ENCODE assay signal across 9 mouse cellular contexts in genomic region chr5:151644845-151645244, GRCm38 (mm10). TPM values are rescaled to one million over a fixed set of nuclear protein-coding genes. Genes with fewer than 3 reads are reported as not detected.
DNase-seq lines count a peak whose midpoint lies in the region; ATAC-seq and TF ChIP-seq lines count a peak whose summit lies in the region.
"Had no signal": no experiment of that assay in that cellular context is flagged by ENCODE, and none has a peak within 500 bp of the region (broad histone marks: within the 10 kb centered on the region; RNA-seq: fewer than 3 reads in every experiment).

No protein-coding gene starts in this region.

- no peak overlapping the region for H3K4me3 ChIP-seq in lung, postnatal 0 days (ENCODE audit: low read depth, low read length)
- H3K4me3 ChIP-seq in forebrain, embryonic 16.5 days (replicated peaks; ENCODE audit: low read length): no peak overlapping the region

- TF ChIP-seq CTCF in lung, postnatal 0 days (IDR thresholded peaks at IDR 0.05): peak; percentile 65

- no peak overlapping the region for H3K4me2 ChIP-seq in lung, postnatal 0 days (replicated peaks; ENCODE audit: low read depth, low read length)
- H3K4me2 ChIP-seq in forebrain, embryonic 16.5 days (ENCODE audit: low read length): no peak overlapping the region

- peaks cover 16% of the 10 kb centered on the region for H3K36me3 ChIP-seq in lung, postnatal 0 days (ENCODE audit: insufficient read depth, low read length)
- H3K36me3 ChIP-seq in forebrain, embryonic 16.5 days (ENCODE audit: control insufficient read depth, insufficient read depth): peaks cover 66% of the 10 kb centered on the region

- no peaks in the 10 kb centered on the region for H3K27me3 ChIP-seq in lung, postnatal 0 days (replicated peaks; ENCODE audit: insufficient read depth, low read length)
- no peaks in the 10 kb centered on the region for H3K27me3 ChIP-seq in forebrain, embryonic 16.5 days (replicated peaks; ENCODE audit: control insufficient read depth, insufficient read depth, low read length)

- no peak for TF ChIP-seq EP300 in lung, postnatal 0 days (IDR thresholded peaks at IDR 0.05)

- H3K4me1 ChIP-seq in lung, postnatal 0 days (ENCODE audit: insufficient read depth, low read depth, low read length): no peaks in the 10 kb centered on the region
- H3K4me1 ChIP-seq in forebrain, embryonic 16.5 days (replicated peaks; ENCODE audit: control insufficient read depth, insufficient read depth, low read length): 0 out of 2 replicates have a peak, but pooled peaks cover 4% of the 10 kb centered on the region

- no peaks in the 10 kb centered on the region for H3K9me3 ChIP-seq in lung, postnatal 0 days (ENCODE audit: low read length)
- no peaks in the 10 kb centered on the region for H3K9me3 ChIP-seq in forebrain, embryonic 16.5 days (ENCODE audit: control insufficient read depth, low read length)

- H3K9ac ChIP-seq in lung, postnatal 0 days (replicated peaks; ENCODE audit: low read depth): no peak overlapping the region
- no peak overlapping the region for H3K9ac ChIP-seq in forebrain, embryonic 16.5 days (replicated peaks; ENCODE audit: low read depth, low read length)

- 96% methylated on average over 7 of the region's 7 CpGs for WGBS in lung, postnatal 0 days
- WGBS in forebrain, embryonic 16.5 days: 94% methylated on average over 7 of the region's 7 CpGs

- DNase-seq in adrenal gland, postnatal 10 days: peak; percentile 17
- DNase-seq in adrenal gland, adult 8-10 months: no peak
- peak; percentile 7 for DNase-seq in lung, postnatal 0 days (ENCODE audit: low spot score)
- DNase-seq in lung, postnatal 14 days: no peak
- peak; percentile 38 for DNase-seq in thymus, postnatal 25 days
- no peak for DNase-seq in right cerebral cortex, postnatal 36 days (ENCODE audit: low spot score in 2 of 2)
- DNase-seq: left cerebral cortex, postnatal 4 days had no signal

- H3K27ac ChIP-seq in lung, postnatal 0 days (ENCODE audit: low read length): no peak overlapping the region
- H3K27ac ChIP-seq in forebrain, embryonic 16.5 days (ENCODE audit: low read length): no peak overlapping the region

- no peak for ATAC-seq in lung, postnatal 0 days
- ATAC-seq in granulocyte monocyte progenitor cell, adult 5-6 weeks (replicated peaks; ENCODE audit: poor library complexity, severe bottlenecking): peak; percentile 88
- ATAC-seq in forebrain, embryonic 16.5 days: no peak

RNA-seq across cellular contexts. Expression of gene Rfc3, which starts 6.2 kb away (rescaled TPM):
- total RNA-seq in adrenal gland, postnatal 10 days (2021): 10 to 100 TPM; 22.8 to 34.0 TPM
- 10 to 100 TPM; 17.2 to 20.0 (median 17.3) TPM for total RNA-seq in adrenal gland, adult 8-10 months (2022)
- polyA plus RNA-seq in lung, postnatal 0 days (2015; fragmentation: Nextera tagmentation; extraction: Ambion mirVana): 30.7 and 32.1 TPM in 2 replicates
- 106 and 121 TPM in 2 replicates for total RNA-seq in granulocyte monocyte progenitor cell, adult 5-6 weeks (2014; fragmentation: Nextera tagmentation)
- total RNA-seq in granulocyte monocyte progenitor cell, adult 5-6 weeks (2017): 53.2 and 56.5 TPM in 2 replicates
- polyA plus RNA-seq in forebrain, embryonic 16.5 days (2015; fragmentation: Nextera tagmentation; extraction: Ambion mirVana): 86.7 and 87.1 TPM in 2 replicates

RNA-seq across cellular contexts. Expression of gene Vmn2r18, which starts 39.0 kb away (rescaled TPM):
- not detected for total RNA-seq in adrenal gland, postnatal 10 days (2021)
- total RNA-seq in adrenal gland, adult 8-10 months (2022): not detected
- polyA plus RNA-seq in lung, postnatal 0 days (2015; fragmentation: Nextera tagmentation; extraction: Ambion mirVana): not detected in 2 replicates
- 0.99 TPM in 1 of 2 replicates, not detected in the other for total RNA-seq in granulocyte monocyte progenitor cell, adult 5-6 weeks (2014; fragmentation: Nextera tagmentation)
- not detected in 2 replicates for total RNA-seq in granulocyte monocyte progenitor cell, adult 5-6 weeks (2017)
- polyA plus RNA-seq in forebrain, embryonic 16.5 days (2015; fragmentation: Nextera tagmentation; extraction: Ambion mirVana): not detected in 2 replicates
- total RNA-seq: left cerebral cortex, postnatal 4 days had no signal

Comparison
In these comparisons a context has a peak if more than half of its experiments do, and no peak if none do; other contexts are left out.
1. DNase-seq: peak in adrenal gland, postnatal 10 days (single experiment), lung, postnatal 0 days (single experiment) and thymus, postnatal 25 days (single experiment); none in adrenal gland, adult 8-10 months (single experiment), lung, postnatal 14 days (single experiment) and right cerebral cortex, postnatal 36 days (0 of 2).